ENCODE assay signal across 12 mouse cellular contexts in genomic region chr15:96267933-96268332, GRCm38 (mm10).
"Had no signal": no experiment of that assay in that cellular context is flagged by ENCODE, and none has a peak within 500 bp of the region (broad histone marks: within the 10 kb centered on the region; RNA-seq: fewer than 3 reads in every experiment).

No protein-coding gene starts in this region.

- H3K27me3 ChIP-seq: liver, embryonic 15.5 days had no signal

- H3K9me3 ChIP-seq: liver, embryonic 15.5 days had no signal

- H3K4me3 ChIP-seq: liver, embryonic 15.5 days had no signal

- H3K4me2 ChIP-seq: liver, embryonic 11.5 days; liver, embryonic 15.5 days had no signal

- DNase-seq: kidney, adult 8-10 months; layer of hippocampus, adult 9-11 months; layer of hippocampus, postnatal 36 days; lung, adult 2 months; lung, postnatal 14 days; midbrain, embryonic 14.5 days; right cerebral cortex, postnatal 14 days; thymus, postnatal 36 days had no signal

- H3K9ac ChIP-seq: liver, embryonic 15.5 days had no signal

- H3K27ac ChIP-seq: kidney, postnatal 0 days; liver, embryonic 15.5 days; macrophage had no signal
